Mouse (Mus musculus): ENCODE measurements around the gene Gli2.

DNA sequence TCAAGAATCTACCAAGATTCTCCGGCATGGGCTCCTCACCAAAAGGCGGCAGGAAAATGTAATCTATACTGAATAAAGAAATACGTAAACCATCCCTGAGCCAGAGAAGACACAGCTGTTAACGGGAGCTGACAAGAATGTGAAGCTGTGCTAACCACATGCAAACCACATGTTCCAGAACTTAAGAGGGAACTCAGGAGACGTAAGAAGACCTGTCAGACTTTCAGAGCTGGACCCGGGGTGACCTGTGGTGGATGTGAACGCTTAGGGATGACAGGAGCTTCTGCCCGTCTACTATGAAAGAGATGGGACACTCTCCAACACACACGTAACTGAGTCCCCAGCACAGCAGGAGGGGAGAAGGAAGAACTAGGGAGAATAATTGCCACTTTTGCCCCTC, 18.1 kb downstream of the Gli2 start:
- TF ChIP-seq CTCF (IDR thresholded peaks at IDR 0.05; ENCODE audit: low read depth, low read length) (no peak), TAL1 (conservative IDR thresholded peaks at IDR 0.05; ENCODE audit: low read depth, low read length) (no peak), GATA1 (IDR thresholded peaks at IDR 0.05; ENCODE audit: borderline replicate concordance, low read length) (no peak), GATA2 (IDR thresholded peaks at IDR 0.05; ENCODE audit: borderline replicate concordance, low read depth, low read length) (no peak)
